Mouse (Mus musculus): ENCODE data around the gene Mlycd.

DNA sequence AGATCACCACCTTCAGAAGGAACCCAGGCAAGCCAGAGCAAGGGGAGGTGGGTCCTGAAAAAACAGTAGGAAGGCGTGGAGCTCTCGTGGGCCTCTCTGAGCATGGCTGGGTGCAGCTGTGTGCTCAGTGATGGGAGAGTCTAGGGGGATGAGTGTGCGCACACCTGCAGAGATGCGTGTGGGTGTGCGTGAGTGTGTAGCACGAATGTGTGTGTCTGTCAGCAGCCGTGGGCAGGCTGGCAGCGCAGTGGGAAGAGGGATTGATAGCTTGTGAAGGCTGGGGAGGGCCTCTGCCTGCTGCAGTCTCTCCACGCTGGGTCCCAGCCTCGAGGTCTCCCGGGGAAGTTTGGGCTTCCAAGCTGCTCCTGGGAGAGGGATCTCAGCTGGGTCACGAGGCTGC lies 54.9 kb downstream of the Mlycd start:
- TF ChIP-seq CTCF (IDR thresholded peaks at IDR 0.05; ENCODE audit: borderline replicate concordance, insufficient read depth, low read depth, low read length), result no peak
- TF ChIP-seq POLR2A (IDR thresholded peaks at IDR 0.05; ENCODE audit: borderline replicate concordance, insufficient read depth, low read length), result no peak

Measured in cerebellum, adult 2 months (tissue).